Mouse (Mus musculus): ENCODE data around the gene Zfyve1. TPM values are rescaled to one million over a fixed set of nuclear protein-coding genes. Genes with fewer than 3 reads are reported as not detected.

Gene Zfyve1
- polyA plus RNA-seq, 2 experiments = 5.4 to 7.0 TPM

DNA sequence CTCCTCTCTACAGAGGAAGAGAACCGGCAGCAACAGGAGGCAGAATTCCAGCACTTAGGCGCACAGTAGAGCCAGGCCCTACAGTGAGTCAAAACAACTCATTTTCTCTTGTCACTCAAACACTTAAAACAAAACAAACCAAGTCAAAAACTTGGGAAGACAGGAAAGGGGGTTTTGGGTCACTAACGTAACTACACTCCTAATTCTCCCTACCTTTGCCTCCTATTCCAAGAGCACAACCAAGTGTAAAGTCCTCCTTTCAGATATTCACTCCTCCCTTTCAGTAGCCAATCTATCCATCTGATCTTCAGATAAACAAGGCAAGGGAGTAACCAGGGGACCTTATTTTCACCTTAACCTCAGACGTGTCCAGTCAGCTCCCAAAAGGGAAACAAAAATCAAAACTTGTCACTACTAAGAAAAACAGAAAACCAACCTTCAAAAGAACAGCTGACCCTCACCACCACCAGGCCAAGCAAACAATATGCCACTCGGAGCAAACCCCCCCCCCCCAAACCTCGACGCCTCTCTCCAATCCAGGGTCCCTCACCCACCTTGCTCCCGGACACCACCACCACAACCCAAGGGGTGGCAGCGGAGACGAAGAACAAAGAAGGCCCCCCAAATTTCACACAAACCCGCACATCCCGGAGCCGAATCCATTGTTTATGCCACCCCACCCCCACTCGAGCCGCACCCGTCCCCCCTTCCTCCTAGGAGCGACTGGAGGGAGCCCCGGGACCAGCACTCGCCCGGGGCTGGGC is 649 bp downstream of the Zfyve1 start:
- Histone ChIP-seq H3K4me2 (ENCODE audit: low read depth) (peak overlapping the region; percentile 70), H3K36me3 (replicated peaks; ENCODE audit: control insufficient read depth, insufficient read depth, low read depth) (no peaks in the 10 kb centered on the region; the same call in 1 of the 2 replicates), H3K27me3 (ENCODE audit: control insufficient read depth, insufficient read depth, low read length) (no peaks in the 10 kb centered on the region), H3K27ac (peak overlapping the region; percentile 68), H3K9me3 (ENCODE audit: control insufficient read depth, low read length) (no peaks in the 10 kb centered on the region), H3K4me3 (ENCODE audit: insufficient read depth in 1 of 2, low read depth in 2 of 2, low read length in 2 of 2) (peak overlapping the region; percentile 77 to 95), H3K4me1 (replicated peaks; ENCODE audit: control insufficient read depth in 2 of 2, insufficient read depth in 2 of 2, low read length in 1 of 2) (peaks cover 5 to 7% of the 10 kb centered on the region in 2 experiments), H3K9ac (replicated peaks) (peak overlapping the region; percentile 88)
- DNase-seq (ENCODE audit: low read depth in 3 of 3, low spot score in 3 of 3) (no peak), ATAC-seq (ENCODE audit: insufficient read depth) (no peak)
- TF ChIP-seq EP300 (IDR thresholded peaks at IDR 0.05; ENCODE audit: low read depth) (no peak), CTCF (IDR thresholded peaks at IDR 0.05; ENCODE audit: low read depth) (no peak)
- 10% methylated on average over 19 of the region's 20 CpGs for WGBS (ENCODE audit: insufficient replicate concordance)

- H3K4me3 ChIP-seq (ENCODE audit: insufficient read depth in 1 of 2, low read depth in 2 of 2, low read length in 2 of 2) = no peak overlapping the region
- no peak overlapping the region for H3K9ac ChIP-seq (replicated peaks)
- peaks cover 2% of the 10 kb centered on the region; the same call in 1 of the 2 replicates for H3K36me3 ChIP-seq (replicated peaks; ENCODE audit: control insufficient read depth, insufficient read depth, low read depth)
- H3K27me3 ChIP-seq (ENCODE audit: control insufficient read depth, insufficient read depth, low read length) = no peaks in the 10 kb centered on the region
- WGBS (ENCODE audit: insufficient replicate concordance) = 83% methylated on average over 9 of the region's 9 CpGs
- DNase-seq (ENCODE audit: low read depth in 3 of 3, low spot score in 3 of 3) (no peak), ATAC-seq (ENCODE audit: insufficient read depth) (no peak)
- peaks cover 5 to 8% of the 10 kb centered on the region in 2 experiments for H3K4me1 ChIP-seq (replicated peaks; ENCODE audit: control insufficient read depth in 2 of 2, insufficient read depth in 2 of 2, low read length in 1 of 2)
- no peak for TF ChIP-seq CTCF (IDR thresholded peaks at IDR 0.05; ENCODE audit: low read depth)
- TF ChIP-seq EP300 (IDR thresholded peaks at IDR 0.05; ENCODE audit: low read depth) = no peak
- no peak overlapping the region; the same call in 1 of the 2 replicates for H3K4me2 ChIP-seq (ENCODE audit: low read depth)
- no peak overlapping the region for H3K27ac ChIP-seq
- no peaks in the 10 kb centered on the region for H3K9me3 ChIP-seq (ENCODE audit: control insufficient read depth, low read length)
Observed at GRCm38 (mm10) chr12:83594454-83595040, 2.5 kb downstream of the Zfyve1 start.

GRCm38 (mm10) chr12:83591754-83592501 is 5.1 kb downstream of the Zfyve1 start:
- 81% methylated on average over 8 of the region's 8 CpGs for WGBS (ENCODE audit: insufficient replicate concordance)
- DNase-seq (ENCODE audit: low read depth in 3 of 3, low spot score in 3 of 3) (no peak), ATAC-seq (ENCODE audit: insufficient read depth) (no peak)
- Histone ChIP-seq H3K27ac (no peak overlapping the region), H3K27me3 (ENCODE audit: control insufficient read depth, insufficient read depth, low read length) (no peaks in the 10 kb centered on the region), H3K4me2 (ENCODE audit: low read depth) (no peak overlapping the region), H3K4me1 (replicated peaks; ENCODE audit: control insufficient read depth in 2 of 2, insufficient read depth in 2 of 2, low read length in 1 of 2) (peaks cover 5 to 8% of the 10 kb centered on the region in 2 experiments), H3K4me3 (ENCODE audit: insufficient read depth in 1 of 2, low read depth in 2 of 2, low read length in 2 of 2) (no peak overlapping the region), H3K9me3 (ENCODE audit: control insufficient read depth, low read length) (no peaks in the 10 kb centered on the region), H3K36me3 (replicated peaks; ENCODE audit: control insufficient read depth, insufficient read depth, low read depth) (peaks cover 2% of the 10 kb centered on the region; the same call in 1 of the 2 replicates), H3K9ac (replicated peaks) (no peak overlapping the region)
- no peak for TF ChIP-seq CTCF (IDR thresholded peaks at IDR 0.05; ENCODE audit: low read depth)

- TF ChIP-seq EP300 (IDR thresholded peaks at IDR 0.05; ENCODE audit: low read depth) (no peak), CTCF (IDR thresholded peaks at IDR 0.05; ENCODE audit: low read depth) (no peak)
- Histone ChIP-seq H3K27me3 (ENCODE audit: control insufficient read depth, insufficient read depth, low read length) (no peaks in the 10 kb centered on the region), H3K9me3 (ENCODE audit: control insufficient read depth, low read length) (no peaks in the 10 kb centered on the region), H3K4me2 (ENCODE audit: low read depth) (no peak overlapping the region), H3K36me3 (replicated peaks; ENCODE audit: control insufficient read depth, insufficient read depth, low read depth) (peaks cover 2% of the 10 kb centered on the region), H3K9ac (replicated peaks) (no peak overlapping the region), H3K4me3 (ENCODE audit: insufficient read depth in 1 of 2, low read depth in 2 of 2, low read length in 2 of 2) (no peak overlapping the region), H3K4me1 (replicated peaks; ENCODE audit: control insufficient read depth in 2 of 2, insufficient read depth in 2 of 2, low read length in 1 of 2) (peaks cover 0 to 5% of the 10 kb centered on the region in 2 experiments; a peak in 2 of 4 replicates), H3K27ac (no peak overlapping the region)
- DNase-seq (ENCODE audit: low read depth in 3 of 3, low spot score in 3 of 3) = no peak
- ATAC-seq (ENCODE audit: insufficient read depth) = no peak
- WGBS (ENCODE audit: insufficient replicate concordance) = 84% methylated on average over 5 of the region's 5 CpGs
Observed at GRCm38 (mm10) chr12:83586628-83587027, 10.4 kb downstream of the Zfyve1 start.

DNA sequence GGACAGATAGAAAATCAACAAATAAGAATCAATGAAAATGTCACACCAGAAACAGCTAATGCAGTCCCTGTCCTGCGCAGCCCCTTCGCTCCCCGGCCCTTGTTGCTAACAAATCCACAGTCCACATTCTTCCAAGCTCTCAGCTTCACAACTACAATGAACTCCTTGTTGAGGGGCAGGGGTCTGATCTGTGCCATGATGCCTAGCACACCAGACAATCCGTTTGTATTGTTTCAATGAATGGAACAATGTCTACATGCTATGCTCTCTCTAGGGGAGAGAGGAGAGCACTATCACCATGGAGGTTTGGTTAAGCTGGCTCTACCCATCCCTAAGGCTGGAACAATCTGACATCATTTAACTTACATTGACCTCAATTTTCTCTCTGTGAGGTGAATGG is 14.3 kb downstream of the Zfyve1 start:
- H3K4me1 ChIP-seq (replicated peaks; ENCODE audit: control insufficient read depth in 2 of 2, insufficient read depth in 2 of 2, low read length in 1 of 2) = peaks cover 29 to 34% of the 10 kb centered on the region in 2 experiments
- WGBS (ENCODE audit: insufficient replicate concordance) = 79% methylated on average over 4 of the region's 4 CpGs
- no peaks in the 10 kb centered on the region for H3K27me3 ChIP-seq (ENCODE audit: control insufficient read depth, insufficient read depth, low read length)
- no peak for TF ChIP-seq CTCF (IDR thresholded peaks at IDR 0.05; ENCODE audit: low read depth)
- no peak for TF ChIP-seq EP300 (IDR thresholded peaks at IDR 0.05; ENCODE audit: low read depth)
- DNase-seq (ENCODE audit: low read depth in 3 of 3, low spot score in 3 of 3) = no peak
- no peak overlapping the region for H3K4me2 ChIP-seq (ENCODE audit: low read depth)
- no peak for ATAC-seq (ENCODE audit: insufficient read depth)
- H3K36me3 ChIP-seq (replicated peaks; ENCODE audit: control insufficient read depth, insufficient read depth, low read depth) = no peaks in the 10 kb centered on the region; the same call in none of the 2 replicates
- no peak overlapping the region for H3K4me3 ChIP-seq (ENCODE audit: insufficient read depth in 1 of 2, low read depth in 2 of 2, low read length in 2 of 2)
- H3K9me3 ChIP-seq (ENCODE audit: control insufficient read depth, low read length) = no peaks in the 10 kb centered on the region
- H3K27ac ChIP-seq = no peak overlapping the region
- no peak overlapping the region for H3K9ac ChIP-seq (replicated peaks)
